Mouse (Mus musculus) testis, postnatal 10 days (tissue): ENCODE data around the gene Vdr.

Source experiments
- DNase-seq: peaks from one replicate; pipeline ENCODE4 v3.0.0; 2021; ENCODE audit warnings: low spot score

Vdr gene

GRCm38 (mm10) chr15:97809942-97810341, 100.5 kb downstream of the Vdr start:
- DNase-seq: peak; percentile 73

GRCm38 (mm10) chr15:97809206-97809605, 101.2 kb downstream of the Vdr start:
- DNase-seq: no peak

GRCm38 (mm10) chr15:97808532-97808931, 101.9 kb downstream of the Vdr start:
- no peak for DNase-seq

GRCm38 (mm10) chr15:97807867-97808266, 102.6 kb downstream of the Vdr start:
- no peak for DNase-seq
